Mouse (Mus musculus) T-helper 17 cell (primary cell): ENCODE data around the gene St6galnac6.

Source experiments
- in situ Hi-C, 2 experiments: fragments of 300-600 bp; cut with MboI, MseI; formaldehyde crosslinking; loops; 1 replicate in 1 of 2; 2 replicates in 1 of 2; pipeline ENCODE4 v1.15.1; 2025; ENCODE audit warnings: high pct_unique_total_duplicates in 2 of 2

Gene St6galnac6

GRCm38 (mm10) chr2:32599409-32599808 is at the start of gene St6galnac6:
TSS of gene St6galnac6 (plus strand) at chr2:32599709.
- in situ Hi-C loops = no loop called here

GRCm38 (mm10) chr2:32549764-32550163 is 49.7 kb upstream of the St6galnac6 start:
- in situ Hi-C loops = loop anchor here in 1 of 2 experiments (5.0 kb wide), 1 partner anchor 57 kb away; no protein-coding TSS in a partner anchor

GRCm38 (mm10) chr2:32551236-32551635 is 48.3 kb upstream of the St6galnac6 start:
- in situ Hi-C loops = no loop called here

- in situ Hi-C loops = no loop called here
Measured at GRCm38 (mm10) chr2:32553592-32554148, 45.8 kb upstream of the St6galnac6 start.

GRCm38 (mm10) chr2:32555484-32555883 is 44.0 kb upstream of the St6galnac6 start:
- in situ Hi-C loops = no loop called here

GRCm38 (mm10) chr2:32556019-32556418 is 43.5 kb upstream of the St6galnac6 start:
- in situ Hi-C loops = no loop called here

GRCm38 (mm10) chr2:32559570-32559969 is 39.9 kb upstream of the St6galnac6 start:
- in situ Hi-C loops = no loop called here

- in situ Hi-C loops = loop anchor here (5.0 kb wide), 2 partner anchors 79 to 164 kb away; no protein-coding TSS in a partner anchor
Measured at GRCm38 (mm10) chr2:32566536-32567063, 32.9 kb upstream of the St6galnac6 start.

GRCm38 (mm10) chr2:32568149-32568548 is 31.4 kb upstream of the St6galnac6 start:
- in situ Hi-C loops = loop anchor here (5.0 kb wide), 2 partner anchors 81 to 166 kb away; no protein-coding TSS in a partner anchor

GRCm38 (mm10) chr2:32568941-32569340 is 30.6 kb upstream of the St6galnac6 start:
- in situ Hi-C loops = loop anchor here (5.0 kb wide), 2 partner anchors 82 to 167 kb away; no protein-coding TSS in a partner anchor

GRCm38 (mm10) chr2:32570698-32571494 is 28.6 kb upstream of the St6galnac6 start, which contains the start of gene Dpm2:
TSS of gene Dpm2 (plus strand) at chr2:32570858.
- in situ Hi-C loops = no loop called here

- in situ Hi-C loops = no loop called here
Measured at GRCm38 (mm10) chr2:32572196-32572595, 27.3 kb upstream of the St6galnac6 start.

- in situ Hi-C loops = no loop called here
Measured at GRCm38 (mm10) chr2:32574497-32574896, 25.0 kb upstream of the St6galnac6 start, which contains the start of gene Pip5kl1. TSS of gene Pip5kl1 (plus strand) at chr2:32574797.

GRCm38 (mm10) chr2:32574901-32575585 is 24.5 kb upstream of the St6galnac6 start:
- in situ Hi-C loops = loop anchor here in 1 of 2 experiments (5.0 kb wide), 1 partner anchor 37 kb away; no protein-coding TSS in a partner anchor

- in situ Hi-C loops = loop anchor here in 1 of 2 experiments (5.0 kb wide), 1 partner anchor 37 kb away; no protein-coding TSS in a partner anchor
Measured at GRCm38 (mm10) chr2:32575586-32576160, 23.8 kb upstream of the St6galnac6 start, which contains the start of gene 9430097D07Rik. TSS of gene 9430097D07Rik (minus strand) at chr2:32575684.

GRCm38 (mm10) chr2:32576532-32576931 is 23.0 kb upstream of the St6galnac6 start:
- in situ Hi-C loops = loop anchor here in 1 of 2 experiments (5.0 kb wide), 1 partner anchor 36 kb away; no protein-coding TSS in a partner anchor

- in situ Hi-C loops = loop anchor here in 1 of 2 experiments (5.0 kb wide), 1 partner anchor 34 kb away; no protein-coding TSS in a partner anchor
Measured at GRCm38 (mm10) chr2:32578146-32579046, 21.1 kb upstream of the St6galnac6 start.

GRCm38 (mm10) chr2:32581450-32582095 is 17.9 kb upstream of the St6galnac6 start:
- in situ Hi-C loops = no loop called here
